Mouse (Mus musculus) ovary, postnatal 10 days (tissue): ENCODE measurements around the gene Rbm20.
A peak's percentile ranks its signal among the peaks of the same experiment; 100 is the strongest.

Experiments
- DNase-seq: peaks from one replicate; pipeline ENCODE4 v3.0.0; 2022; ENCODE audit warnings: low spot score

The Rbm20 gene

GRCm38 (mm10) chr19:53671432-53671831 lies 5.7 kb upstream of the Rbm20 start:
- DNase-seq, result no peak

GRCm38 (mm10) chr19:53674131-53674925 lies 2.8 kb upstream of the Rbm20 start:
- DNase-seq, result no peak

- no peak for DNase-seq
Observed at GRCm38 (mm10) chr19:53676228-53676627, 878 bp upstream of the Rbm20 start.

- no peak for DNase-seq
Observed at GRCm38 (mm10) chr19:53679194-53679593, 2.1 kb downstream of the Rbm20 start.

DNA sequence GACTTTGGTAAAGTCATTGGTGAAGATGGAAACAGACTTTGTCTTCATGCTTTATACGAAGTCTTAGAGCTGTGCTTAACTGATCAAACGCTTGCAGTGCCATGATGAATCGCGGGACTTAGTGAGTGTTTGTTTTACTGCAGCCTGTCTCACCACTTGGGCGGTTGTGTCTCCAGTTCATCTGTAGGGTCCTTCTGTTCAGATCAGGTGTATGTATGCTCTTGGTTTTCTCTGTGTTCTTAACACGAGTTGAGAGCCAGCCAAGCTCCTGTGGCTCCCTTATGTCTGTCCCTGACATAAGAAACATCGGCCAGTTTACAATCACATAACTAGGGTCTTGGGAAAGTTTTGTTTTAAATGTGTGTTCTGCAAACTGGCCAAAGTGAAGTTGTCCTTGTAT lies 2.9 kb downstream of the Rbm20 start:
- DNase-seq, result no peak

DNA sequence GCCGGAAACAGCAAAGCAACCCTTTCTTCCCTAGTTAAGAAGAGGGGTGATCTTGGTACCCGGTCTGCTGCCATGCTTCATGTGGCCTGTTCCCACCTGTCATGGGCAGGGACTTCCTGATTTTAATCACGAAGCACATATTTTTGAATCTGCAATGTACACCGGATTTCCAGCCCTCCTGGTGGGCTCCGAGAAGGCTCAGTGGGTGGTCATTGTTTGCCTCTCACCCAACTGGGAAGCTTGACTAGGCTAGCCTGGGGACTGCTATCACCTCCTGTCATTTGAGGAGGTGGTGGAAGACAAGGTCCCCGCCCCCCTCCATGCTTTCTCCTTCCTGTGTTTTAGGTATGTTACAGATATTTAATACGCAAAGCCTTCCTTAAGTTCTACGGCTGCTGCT lies 5.3 kb downstream of the Rbm20 start:
- no peak for DNase-seq

- DNase-seq, result no peak
Observed at GRCm38 (mm10) chr19:53687592-53687991, 10.5 kb downstream of the Rbm20 start.

- no peak for DNase-seq
Observed at GRCm38 (mm10) chr19:53690816-53691215, 13.7 kb downstream of the Rbm20 start.

- DNase-seq, result no peak
Observed at GRCm38 (mm10) chr19:53694020-53694419, 16.9 kb downstream of the Rbm20 start.

DNA sequence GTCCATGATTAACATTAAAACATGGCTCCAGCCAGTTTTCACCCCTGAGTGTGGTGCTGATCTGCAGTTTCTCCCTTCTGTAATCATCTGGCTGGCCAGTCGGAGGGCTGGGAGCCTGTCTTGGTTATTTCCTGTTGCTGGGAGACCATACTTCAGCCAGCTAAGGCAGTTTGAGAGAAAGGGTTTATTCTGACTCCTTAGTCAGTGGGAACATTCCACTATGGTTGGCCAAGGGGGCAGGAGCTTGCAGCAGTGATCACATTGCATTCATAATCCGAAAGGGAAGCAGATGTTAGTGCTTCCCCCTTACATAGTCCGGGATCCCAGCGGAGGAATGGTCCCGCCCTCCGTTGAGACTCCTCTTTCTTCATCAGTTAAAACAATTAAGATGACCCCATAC lies 19.0 kb downstream of the Rbm20 start:
- no peak for DNase-seq

DNA sequence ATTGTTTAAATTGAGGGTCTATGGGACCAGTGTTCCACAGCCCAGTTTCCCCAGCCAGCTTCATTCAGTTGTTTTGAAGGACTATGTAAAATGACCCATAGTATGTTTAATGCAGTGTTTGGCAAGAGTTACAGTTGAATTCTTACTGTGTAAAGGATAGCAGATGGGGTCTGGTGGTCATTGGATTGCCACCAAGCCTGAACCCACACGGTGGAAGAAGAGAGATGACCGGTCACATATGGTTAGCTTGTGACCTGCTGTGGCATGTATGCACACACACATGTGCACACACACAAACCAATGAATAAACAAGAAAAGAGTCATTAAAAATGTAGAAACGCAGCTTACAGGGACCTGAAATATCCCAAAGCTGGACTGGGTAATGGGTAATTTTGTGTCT lies 19.5 kb downstream of the Rbm20 start:
- no peak for DNase-seq

- DNase-seq, result no peak
Observed at GRCm38 (mm10) chr19:53697376-53698126, 20.4 kb downstream of the Rbm20 start.

- DNase-seq, result no peak
Observed at GRCm38 (mm10) chr19:53699671-53700070, 22.6 kb downstream of the Rbm20 start.

GRCm38 (mm10) chr19:53701434-53701833 lies 24.3 kb downstream of the Rbm20 start:
- no peak for DNase-seq

GRCm38 (mm10) chr19:53704895-53705823 lies 28.1 kb downstream of the Rbm20 start:
- peak; percentile 18 for DNase-seq

GRCm38 (mm10) chr19:53708401-53708800 lies 31.3 kb downstream of the Rbm20 start:
- no peak for DNase-seq

GRCm38 (mm10) chr19:53710861-53711260 lies 33.8 kb downstream of the Rbm20 start:
- no peak for DNase-seq

GRCm38 (mm10) chr19:53711261-53711890 lies 34.3 kb downstream of the Rbm20 start:
- DNase-seq, result no peak

DNA sequence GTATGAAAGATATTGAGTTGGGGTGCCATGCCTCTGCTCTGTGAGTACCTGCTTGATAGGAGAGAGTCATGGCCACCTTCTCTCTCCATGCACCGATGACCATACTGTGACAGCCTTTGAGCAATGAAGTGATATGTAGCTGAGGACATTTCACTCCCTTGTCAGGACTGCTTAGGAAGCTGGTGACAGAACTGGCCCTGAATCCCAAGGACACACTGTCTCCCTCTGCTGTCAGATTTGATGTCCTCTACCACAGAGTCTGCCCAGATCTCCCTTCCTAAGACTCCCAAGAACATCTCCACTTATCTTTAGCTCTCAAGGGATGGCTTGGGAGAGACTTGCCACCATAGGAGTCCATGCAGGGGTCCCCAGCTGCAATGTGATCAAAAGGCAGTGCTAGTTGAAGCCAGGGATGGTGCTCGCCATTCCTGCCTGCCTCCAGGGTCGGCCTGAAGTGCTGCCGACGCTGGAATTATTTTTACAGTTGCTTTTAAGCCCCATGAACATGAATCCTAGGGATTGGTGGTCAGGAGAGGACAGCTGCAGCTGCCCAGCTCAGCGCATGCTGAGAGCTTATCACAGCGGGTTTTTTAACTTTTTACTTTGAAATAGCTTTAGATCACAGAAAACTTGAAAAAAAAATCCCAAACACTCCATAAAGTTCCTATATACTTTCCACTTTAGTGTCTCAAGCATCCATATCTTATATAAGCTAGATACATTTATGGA lies 35.4 kb downstream of the Rbm20 start:
- no peak for DNase-seq

DNA sequence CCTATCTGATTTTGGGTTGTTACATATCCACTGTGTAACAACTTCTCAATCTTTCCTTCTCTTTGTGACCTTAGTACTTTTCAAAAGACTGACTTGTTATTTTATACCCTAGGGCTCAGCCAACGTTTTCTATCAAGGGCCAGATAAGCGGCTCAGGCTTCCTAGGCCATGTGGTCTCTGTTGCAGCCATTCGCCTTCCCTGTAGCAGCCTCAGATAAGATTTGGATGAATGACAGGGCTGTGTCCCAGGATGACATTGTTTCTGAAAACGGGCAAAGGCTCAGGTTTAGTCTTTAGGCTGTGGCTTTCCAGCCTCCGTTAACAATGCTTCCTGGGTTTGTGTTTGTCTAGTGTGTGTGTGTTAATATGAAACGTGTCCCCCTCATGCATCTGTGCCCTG lies 36.3 kb downstream of the Rbm20 start:
- no peak for DNase-seq

DNA sequence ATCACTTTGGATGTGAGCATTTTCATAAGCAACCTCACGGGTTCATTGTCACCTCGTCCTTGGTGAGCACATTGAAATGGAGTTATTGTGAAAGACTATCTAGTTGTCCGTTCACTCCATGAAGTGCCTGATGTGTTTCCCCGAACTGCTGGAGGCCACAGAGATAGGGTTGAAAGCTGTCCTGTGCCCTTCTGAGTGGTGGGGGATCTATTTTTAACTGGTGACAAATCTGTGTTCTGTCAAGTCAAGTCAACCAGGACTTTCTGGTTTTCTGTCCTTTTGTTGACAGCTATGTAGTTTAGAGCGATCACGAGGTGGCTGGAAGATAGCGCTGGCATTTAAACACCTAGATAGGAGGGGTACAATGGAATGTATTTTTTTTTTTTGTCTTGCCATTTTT lies 39.4 kb downstream of the Rbm20 start:
- no peak for DNase-seq
